Mouse (Mus musculus) frontal cortex, postnatal 14 days (tissue): ENCODE measurements around the gene Slirp.
A peak's percentile ranks its signal among the peaks of the same experiment; 100 is the strongest.

Source experiments
- DNase-seq, 2 experiments: peaks; one replicate each; pipeline ENCODE4 v3.0.0; 2022; ENCODE audit warnings: low spot score in 2 of 2

The Slirp gene

GRCm38 (mm10) chr12:87443700-87444122 lies at the start of gene Slirp, which contains the start of gene Alkbh1:
TSS of gene Slirp (plus strand) at chr12:87443896.
TSS of gene Alkbh1 (minus strand) at chr12:87444017.
- DNase-seq, result peak; percentile 87 to 88

GRCm38 (mm10) chr12:87394316-87394715 lies 49.4 kb upstream of the Slirp start:
- no peak for DNase-seq

- no peak for DNase-seq
Measured at GRCm38 (mm10) chr12:87397126-87397525, 46.6 kb upstream of the Slirp start.

- no peak for DNase-seq
Measured at GRCm38 (mm10) chr12:87397811-87398417, 45.8 kb upstream of the Slirp start.

GRCm38 (mm10) chr12:87399119-87399819 lies 44.4 kb upstream of the Slirp start:
- DNase-seq, result no peak

- no peak for DNase-seq
Measured at GRCm38 (mm10) chr12:87401883-87402282, 41.8 kb upstream of the Slirp start.

- DNase-seq, result no peak
Measured at GRCm38 (mm10) chr12:87405165-87405564, 38.5 kb upstream of the Slirp start.

- no peak for DNase-seq
Measured at GRCm38 (mm10) chr12:87405721-87406120, 38.0 kb upstream of the Slirp start.

GRCm38 (mm10) chr12:87407869-87408605 lies 35.7 kb upstream of the Slirp start:
- DNase-seq, result no peak

GRCm38 (mm10) chr12:87409123-87409522 lies 34.6 kb upstream of the Slirp start:
- no peak for DNase-seq

- no peak for DNase-seq
Measured at GRCm38 (mm10) chr12:87410999-87411398, 32.7 kb upstream of the Slirp start.

- DNase-seq, result peak in 1 of 2 experiments; percentile 67
Measured at GRCm38 (mm10) chr12:87413179-87413790, 30.4 kb upstream of the Slirp start.

GRCm38 (mm10) chr12:87415358-87415757 lies 28.3 kb upstream of the Slirp start:
- DNase-seq, result no peak

- peak in 1 of 2 experiments; percentile 32 for DNase-seq
Measured at GRCm38 (mm10) chr12:87416690-87417089, 27.0 kb upstream of the Slirp start.

- DNase-seq, result peak; percentile 15 to 28
Measured at GRCm38 (mm10) chr12:87418921-87419320, 24.8 kb upstream of the Slirp start.

- no peak for DNase-seq
Measured at GRCm38 (mm10) chr12:87419974-87420485, 23.7 kb upstream of the Slirp start.

- no peak for DNase-seq
Measured at GRCm38 (mm10) chr12:87421708-87422507, 21.8 kb upstream of the Slirp start.

GRCm38 (mm10) chr12:87423700-87424099 lies 20.0 kb upstream of the Slirp start:
- DNase-seq, result no peak

- DNase-seq, result no peak
Measured at GRCm38 (mm10) chr12:87424516-87424915, 19.2 kb upstream of the Slirp start.

- DNase-seq, result no peak
Measured at GRCm38 (mm10) chr12:87426354-87427031, 17.2 kb upstream of the Slirp start.
